Mouse (Mus musculus): ENCODE measurements around the gene Tmem268. TPM values are rescaled to one million over a fixed set of nuclear protein-coding genes. Genes with fewer than 3 reads are reported as not detected.

Tmem268 gene
- polyA plus RNA-seq, 1 experiment from 2014 or later = 3.4 TPM

GRCm38 (mm10) chr4:63561861-63562675 is 3.5 kb downstream of the Tmem268 start:
- no peak overlapping the region for H3K4me2 ChIP-seq (ENCODE audit: low read depth, low read length)
- ATAC-seq (ENCODE audit: low read depth) = no peak
- no peaks in the 10 kb centered on the region for H3K27me3 ChIP-seq (ENCODE audit: control insufficient read depth, insufficient read depth, low read length)
- no peak overlapping the region for H3K9ac ChIP-seq (replicated peaks; ENCODE audit: low read depth, low read length)
- no peaks in the 10 kb centered on the region for H3K36me3 ChIP-seq (ENCODE audit: control insufficient read depth, insufficient read depth, low read length)
- no peak overlapping the region for H3K27ac ChIP-seq (ENCODE audit: low read depth, low read length)
- no peak overlapping the region for H3K4me3 ChIP-seq (ENCODE audit: low read depth, low read length)
- no peaks in the 10 kb centered on the region for H3K9me3 ChIP-seq (ENCODE audit: control insufficient read depth, low read length)
- WGBS = 83% methylated on average over 7 of the region's 7 CpGs
- H3K4me1 ChIP-seq (ENCODE audit: control insufficient read depth, insufficient read depth, low read length) = 0 out of 2 replicates have a peak, but pooled peaks cover 6% of the 10 kb centered on the region

GRCm38 (mm10) chr4:63562742-63563141 is 4.2 kb downstream of the Tmem268 start:
- Histone ChIP-seq H3K4me2 (ENCODE audit: low read depth, low read length) (no peak overlapping the region), H3K9ac (replicated peaks; ENCODE audit: low read depth, low read length) (no peak overlapping the region), H3K4me1 (ENCODE audit: control insufficient read depth, insufficient read depth, low read length) (0 out of 2 replicates have a peak, but pooled peaks cover 4% of the 10 kb centered on the region), H3K4me3 (ENCODE audit: low read depth, low read length) (no peak overlapping the region), H3K27me3 (ENCODE audit: control insufficient read depth, insufficient read depth, low read length) (no peaks in the 10 kb centered on the region), H3K27ac (ENCODE audit: low read depth, low read length) (no peak overlapping the region), H3K9me3 (ENCODE audit: control insufficient read depth, low read length) (no peaks in the 10 kb centered on the region), H3K36me3 (ENCODE audit: control insufficient read depth, insufficient read depth, low read length) (no peaks in the 10 kb centered on the region)
- WGBS = 93% methylated on average over 4 of the region's 4 CpGs
- ATAC-seq (ENCODE audit: low read depth) = no peak

DNA sequence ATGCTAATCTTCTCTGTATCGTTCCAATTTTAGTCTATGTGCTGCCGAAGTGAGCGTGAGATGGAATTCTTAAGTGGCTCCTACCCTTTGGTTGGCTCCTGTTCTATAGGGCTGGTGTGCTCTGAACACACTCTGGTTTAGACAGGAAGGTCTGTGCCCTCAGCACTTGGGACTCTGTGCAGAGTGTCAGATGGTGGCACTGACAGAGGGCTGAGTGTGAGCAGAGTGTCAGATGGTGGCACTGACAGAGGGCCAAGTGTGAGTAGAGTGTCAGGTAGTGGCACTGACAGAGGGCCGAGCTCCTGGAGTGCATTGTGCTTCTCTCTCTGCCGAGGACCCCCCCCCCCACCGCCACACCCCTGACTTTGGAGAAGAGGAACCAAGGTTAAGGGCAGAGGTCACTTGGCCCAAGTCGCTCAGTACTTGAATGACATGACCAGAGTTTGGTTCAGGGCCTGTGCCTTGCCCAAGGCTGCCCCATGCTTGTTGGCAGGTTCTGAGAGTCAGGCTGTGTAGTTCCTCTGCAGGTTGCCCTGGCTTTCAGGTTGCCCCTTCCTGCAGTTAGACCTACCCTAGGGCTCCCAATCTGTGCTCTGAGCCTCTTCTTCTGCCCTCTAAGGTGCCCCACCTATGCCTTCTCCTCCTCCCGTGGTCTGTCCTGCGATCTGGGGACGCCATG is 9.3 kb downstream of the Tmem268 start:
- Histone ChIP-seq H3K4me3 (ENCODE audit: low read depth, low read length) (no peak overlapping the region), H3K4me1 (ENCODE audit: control insufficient read depth, insufficient read depth, low read length) (no peaks in the 10 kb centered on the region), H3K9me3 (ENCODE audit: control insufficient read depth, low read length) (no peaks in the 10 kb centered on the region), H3K36me3 (ENCODE audit: control insufficient read depth, insufficient read depth, low read length) (no peaks in the 10 kb centered on the region), H3K27ac (ENCODE audit: low read depth, low read length) (no peak overlapping the region), H3K9ac (replicated peaks; ENCODE audit: low read depth, low read length) (no peak overlapping the region), H3K27me3 (ENCODE audit: control insufficient read depth, insufficient read depth, low read length) (no peaks in the 10 kb centered on the region), H3K4me2 (ENCODE audit: low read depth, low read length) (no peak overlapping the region)
- 91% methylated on average over 8 of the region's 10 CpGs for WGBS
- no peak for ATAC-seq (ENCODE audit: low read depth)

- no peaks in the 10 kb centered on the region for H3K4me1 ChIP-seq (ENCODE audit: control insufficient read depth, insufficient read depth, low read length)
- no peaks in the 10 kb centered on the region for H3K36me3 ChIP-seq (ENCODE audit: control insufficient read depth, insufficient read depth, low read length)
- no peak overlapping the region for H3K4me2 ChIP-seq (ENCODE audit: low read depth, low read length)
- H3K9ac ChIP-seq (replicated peaks; ENCODE audit: low read depth, low read length) = no peak overlapping the region
- H3K9me3 ChIP-seq (ENCODE audit: control insufficient read depth, low read length) = no peaks in the 10 kb centered on the region
- 92% methylated on average over 8 of the region's 8 CpGs for WGBS
- H3K27ac ChIP-seq (ENCODE audit: low read depth, low read length) = no peak overlapping the region
- ATAC-seq (ENCODE audit: low read depth) = no peak
- no peaks in the 10 kb centered on the region for H3K27me3 ChIP-seq (ENCODE audit: control insufficient read depth, insufficient read depth, low read length)
- no peak overlapping the region for H3K4me3 ChIP-seq (ENCODE audit: low read depth, low read length)
Observed at GRCm38 (mm10) chr4:63569322-63569721, 10.7 kb downstream of the Tmem268 start.

GRCm38 (mm10) chr4:63570208-63570781 is 11.7 kb downstream of the Tmem268 start:
- H3K4me1 ChIP-seq (ENCODE audit: control insufficient read depth, insufficient read depth, low read length) = no peaks in the 10 kb centered on the region
- no peaks in the 10 kb centered on the region for H3K36me3 ChIP-seq (ENCODE audit: control insufficient read depth, insufficient read depth, low read length)
- no peak for ATAC-seq (ENCODE audit: low read depth)
- no peak overlapping the region for H3K27ac ChIP-seq (ENCODE audit: low read depth, low read length)
- no peak overlapping the region for H3K4me3 ChIP-seq (ENCODE audit: low read depth, low read length)
- no peak overlapping the region for H3K9ac ChIP-seq (replicated peaks; ENCODE audit: low read depth, low read length)
- no peaks in the 10 kb centered on the region for H3K9me3 ChIP-seq (ENCODE audit: control insufficient read depth, low read length)
- 28% methylated on average over 7 of the region's 7 CpGs for WGBS
- H3K4me2 ChIP-seq (ENCODE audit: low read depth, low read length) = no peak overlapping the region
- no peaks in the 10 kb centered on the region for H3K27me3 ChIP-seq (ENCODE audit: control insufficient read depth, insufficient read depth, low read length)

DNA sequence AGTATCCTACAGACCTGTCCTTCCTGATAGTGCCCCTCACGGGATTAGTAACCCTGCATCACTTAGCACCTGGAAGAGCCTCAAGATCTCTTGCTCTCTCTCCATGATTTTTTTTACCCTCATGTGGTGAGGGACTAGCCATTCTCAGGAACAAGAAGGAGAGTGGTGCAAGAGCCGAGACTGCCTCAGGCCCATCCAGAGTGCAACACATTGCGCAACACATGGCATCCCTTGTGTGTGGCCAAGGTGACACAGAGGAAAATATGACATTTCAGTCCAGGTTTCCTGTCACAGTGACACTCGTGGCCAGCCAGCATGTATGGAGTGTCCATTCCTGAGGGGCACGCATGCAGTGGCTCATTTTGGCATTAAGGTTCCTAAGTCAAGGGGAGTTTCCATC is 14.0 kb downstream of the Tmem268 start:
- H3K27me3 ChIP-seq (ENCODE audit: control insufficient read depth, insufficient read depth, low read length) = no peaks in the 10 kb centered on the region
- H3K36me3 ChIP-seq (ENCODE audit: control insufficient read depth, insufficient read depth, low read length) = no peaks in the 10 kb centered on the region
- H3K27ac ChIP-seq (ENCODE audit: low read depth, low read length) = no peak overlapping the region
- no peak for ATAC-seq (ENCODE audit: low read depth)
- no peak overlapping the region for H3K4me3 ChIP-seq (ENCODE audit: low read depth, low read length)
- no peaks in the 10 kb centered on the region for H3K4me1 ChIP-seq (ENCODE audit: control insufficient read depth, insufficient read depth, low read length)
- H3K9ac ChIP-seq (replicated peaks; ENCODE audit: low read depth, low read length) = no peak overlapping the region
- H3K4me2 ChIP-seq (ENCODE audit: low read depth, low read length) = no peak overlapping the region
- 96% methylated on average over 5 of the region's 5 CpGs for WGBS
- no peaks in the 10 kb centered on the region for H3K9me3 ChIP-seq (ENCODE audit: control insufficient read depth, low read length)

DNA sequence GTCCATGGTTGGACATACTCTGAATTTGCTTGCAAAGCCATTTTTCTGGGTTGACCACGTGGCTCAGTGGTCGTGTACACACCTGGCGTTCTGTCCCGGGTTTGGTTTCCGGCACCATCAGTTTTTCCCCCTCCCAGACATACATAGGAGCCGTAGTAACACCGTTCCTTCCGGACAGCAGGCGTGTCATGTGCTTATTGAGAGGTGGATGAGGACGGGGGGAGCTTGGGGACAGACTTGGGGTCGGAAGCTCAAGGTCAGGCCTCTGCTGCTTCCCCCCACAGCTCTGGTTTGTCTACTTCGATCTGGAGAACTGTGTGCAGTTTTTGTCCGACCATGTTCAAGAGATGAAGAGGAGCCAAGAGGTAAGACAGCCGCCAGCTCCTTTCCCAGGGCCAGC is 21.1 kb downstream of the Tmem268 start:
- H3K4me3 ChIP-seq (ENCODE audit: low read depth, low read length) = no peak overlapping the region
- no peak overlapping the region for H3K9ac ChIP-seq (replicated peaks; ENCODE audit: low read depth, low read length)
- no peaks in the 10 kb centered on the region for H3K9me3 ChIP-seq (ENCODE audit: control insufficient read depth, low read length)
- H3K4me1 ChIP-seq (ENCODE audit: control insufficient read depth, insufficient read depth, low read length) = 0 out of 2 replicates have a peak, but pooled peaks cover 6% of the 10 kb centered on the region
- no peak overlapping the region for H3K4me2 ChIP-seq (ENCODE audit: low read depth, low read length)
- no peak overlapping the region for H3K27ac ChIP-seq (ENCODE audit: low read depth, low read length)
- ATAC-seq (ENCODE audit: low read depth) = peak; percentile 19; the same call in 1 of the 2 replicates
- no peaks in the 10 kb centered on the region for H3K36me3 ChIP-seq (ENCODE audit: control insufficient read depth, insufficient read depth, low read length)
- WGBS = 89% methylated on average over 14 of the region's 14 CpGs
- no peaks in the 10 kb centered on the region for H3K27me3 ChIP-seq (ENCODE audit: control insufficient read depth, insufficient read depth, low read length)

- H3K4me3 ChIP-seq (ENCODE audit: low read depth, low read length) = no peak overlapping the region
Observed at GRCm38 (mm10) chr4:63580078-63580477, 21.5 kb downstream of the Tmem268 start.

DNA sequence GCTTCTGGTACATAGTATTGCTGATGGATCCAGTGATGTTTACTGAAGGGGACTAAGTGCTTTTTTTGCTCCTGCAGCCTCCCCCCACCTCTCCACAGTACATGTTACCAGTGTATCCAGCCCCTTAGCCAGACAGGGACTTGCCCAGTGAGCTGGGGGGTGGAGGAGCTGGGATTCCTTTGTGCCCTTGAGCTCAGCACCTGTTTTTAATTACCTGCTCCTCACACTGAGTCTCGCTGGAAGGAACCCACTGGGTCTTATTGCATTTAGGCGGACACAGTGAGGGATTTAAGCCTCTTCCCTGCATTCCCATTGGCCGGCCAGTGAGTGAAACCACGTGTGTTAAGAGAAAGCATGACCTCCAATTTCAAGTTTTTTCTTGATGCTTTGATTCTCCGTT is 24.0 kb downstream of the Tmem268 start:
- 65% methylated on average over 5 of the region's 5 CpGs for WGBS
- H3K36me3 ChIP-seq (ENCODE audit: control insufficient read depth, insufficient read depth, low read length) = no peaks in the 10 kb centered on the region
- H3K27me3 ChIP-seq (ENCODE audit: control insufficient read depth, insufficient read depth, low read length) = no peaks in the 10 kb centered on the region
- H3K9ac ChIP-seq (replicated peaks; ENCODE audit: low read depth, low read length) = no peak overlapping the region
- H3K4me1 ChIP-seq (ENCODE audit: control insufficient read depth, insufficient read depth, low read length) = 0 out of 2 replicates have a peak, but pooled peaks cover 6% of the 10 kb centered on the region
- H3K9me3 ChIP-seq (ENCODE audit: control insufficient read depth, low read length) = no peaks in the 10 kb centered on the region
- no peak for ATAC-seq (ENCODE audit: low read depth)
- H3K27ac ChIP-seq (ENCODE audit: low read depth, low read length) = no peak overlapping the region
- H3K4me2 ChIP-seq (ENCODE audit: low read depth, low read length) = no peak overlapping the region
- no peak overlapping the region for H3K4me3 ChIP-seq (ENCODE audit: low read depth, low read length)

More at GRCm38 (mm10) chr4:63580078-63580477, 21.5 kb downstream of the Tmem268 start:
- Histone ChIP-seq H3K9me3 (ENCODE audit: control insufficient read depth, low read length) (no peaks in the 10 kb centered on the region), H3K27ac (ENCODE audit: low read depth, low read length) (no peak overlapping the region), H3K4me2 (ENCODE audit: low read depth, low read length) (no peak overlapping the region), H3K9ac (replicated peaks; ENCODE audit: low read depth, low read length) (no peak overlapping the region), H3K36me3 (ENCODE audit: control insufficient read depth, insufficient read depth, low read length) (no peaks in the 10 kb centered on the region), H3K27me3 (ENCODE audit: control insufficient read depth, insufficient read depth, low read length) (no peaks in the 10 kb centered on the region), H3K4me1 (ENCODE audit: control insufficient read depth, insufficient read depth, low read length) (0 out of 2 replicates have a peak, but pooled peaks cover 6% of the 10 kb centered on the region)
- 36% methylated on average over 5 of the region's 6 CpGs for WGBS
- ATAC-seq (ENCODE audit: low read depth) = peak; percentile 75

Data from neural tube, embryonic 14.5 days (tissue).